ENCODE assay signal across 10 mouse cellular contexts in the genomic region with DNA sequence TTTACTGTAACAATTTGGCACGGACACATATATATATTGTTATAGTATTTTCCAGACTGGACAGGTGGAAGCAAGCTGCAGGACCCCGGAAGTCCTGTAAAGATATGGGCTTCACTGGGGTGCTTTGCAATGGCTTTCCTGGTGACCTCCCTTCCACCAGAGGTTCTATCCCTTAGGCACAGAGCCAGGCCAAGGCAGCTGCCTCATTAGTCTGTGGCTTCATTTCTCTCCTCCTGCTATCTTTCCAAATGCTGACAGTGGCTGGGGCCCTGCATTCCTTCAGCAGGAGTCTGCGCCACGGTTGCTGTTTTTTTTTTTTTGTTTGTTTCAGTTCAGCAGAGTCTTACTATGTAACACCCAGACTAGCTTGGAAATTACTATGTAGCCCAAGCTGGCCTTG. TPM values are rescaled to one million over a fixed set of nuclear protein-coding genes. Genes with fewer than 3 reads are reported as not detected.
DNase-seq lines count a peak whose midpoint lies in the region; ATAC-seq lines count a peak whose summit lies in the region.
"Had no signal": no experiment of that assay in that cellular context is flagged by ENCODE, and none has a peak within 500 bp of the region (broad histone marks: within the 10 kb centered on the region; RNA-seq: fewer than 3 reads in every experiment).

No protein-coding gene starts in this region.

- H3K36me3 ChIP-seq in kidney, embryonic 14.5 days (ENCODE audit: control insufficient read depth, insufficient read depth, low read length) = no peaks in the 10 kb centered on the region
- no peaks in the 10 kb centered on the region for H3K36me3 ChIP-seq in embryonic facial prominence, embryonic 10.5 days (replicated peaks)
- no peaks in the 10 kb centered on the region for H3K36me3 ChIP-seq in hindbrain, embryonic 14.5 days (replicated peaks; ENCODE audit: control insufficient read depth, insufficient read depth)
- no peaks in the 10 kb centered on the region for H3K36me3 ChIP-seq in midbrain, embryonic 14.5 days (ENCODE audit: control insufficient read depth, insufficient read depth, low read length)

- 48% methylated on average over 4 of the region's 4 CpGs for WGBS in kidney, embryonic 14.5 days
- WGBS in embryonic facial prominence, embryonic 10.5 days = 45% methylated on average over 4 of the region's 4 CpGs
- 43% methylated on average over 4 of the region's 4 CpGs for WGBS in hindbrain, embryonic 14.5 days
- 31% methylated on average over 4 of the region's 4 CpGs for WGBS in midbrain, embryonic 14.5 days

- no peak for ATAC-seq in kidney, embryonic 14.5 days (ENCODE audit: low FRiP score, low TSS enrichment)
- ATAC-seq in hindbrain, embryonic 14.5 days (ENCODE audit: low FRiP score) = no peak
- no peak for ATAC-seq in midbrain, embryonic 14.5 days (ENCODE audit: low FRiP score, low TSS enrichment)
- no peak for ATAC-seq in activated CD4-positive, CD25-positive, alpha-beta regulatory T cell, adult 4 months

- peaks cover 20% of the 10 kb centered on the region for H3K4me1 ChIP-seq in kidney, embryonic 14.5 days (ENCODE audit: control insufficient read depth, insufficient read depth, low read length)
- peaks cover 35% of the 10 kb centered on the region for H3K4me1 ChIP-seq in embryonic facial prominence, embryonic 10.5 days
- peaks cover 25% of the 10 kb centered on the region for H3K4me1 ChIP-seq in hindbrain, embryonic 14.5 days (replicated peaks; ENCODE audit: control insufficient read depth, insufficient read depth, low read length)
- H3K4me1 ChIP-seq in midbrain, embryonic 14.5 days (ENCODE audit: control insufficient read depth, insufficient read depth, low read length) = peaks cover 32% of the 10 kb centered on the region

- H3K9me3 ChIP-seq in kidney, embryonic 14.5 days (ENCODE audit: control insufficient read depth, low read length) = no peaks in the 10 kb centered on the region
- H3K9me3 ChIP-seq in embryonic facial prominence, embryonic 10.5 days = no peaks in the 10 kb centered on the region
- H3K9me3 ChIP-seq in hindbrain, embryonic 14.5 days (ENCODE audit: control insufficient read depth, low read length) = no peaks in the 10 kb centered on the region
- H3K9me3 ChIP-seq in midbrain, embryonic 14.5 days (ENCODE audit: control insufficient read depth, low read length) = no peaks in the 10 kb centered on the region

- H3K27ac ChIP-seq in kidney, embryonic 14.5 days (ENCODE audit: low read depth, low read length) = no peak overlapping the region
- no peak overlapping the region for H3K27ac ChIP-seq in embryonic facial prominence, embryonic 10.5 days (replicated peaks)
- H3K27ac ChIP-seq in hindbrain, embryonic 14.5 days = peak overlapping the region; percentile 98
- peak overlapping the region; percentile 97 for H3K27ac ChIP-seq in midbrain, embryonic 14.5 days (replicated peaks; ENCODE audit: low read depth, low read length)

- DNase-seq in kidney, adult 9 months = no peak
- no peak for DNase-seq in embryonic facial prominence, embryonic 10.5 days (ENCODE audit: low spot score)
- DNase-seq in hindbrain, embryonic 14.5 days (ENCODE audit: low spot score) = no peak
- DNase-seq in midbrain, embryonic 14.5 days = no peak
- DNase-seq in ovary, postnatal 36 days (ENCODE audit: low spot score) = no peak
- DNase-seq in layer of hippocampus, adult 9-10 months (ENCODE audit: low spot score) = no peak
- DNase-seq: lung, adult 18-20 months had no signal

- peak overlapping the region; percentile 100 for H3K4me2 ChIP-seq in kidney, embryonic 14.5 days (replicated peaks; ENCODE audit: low read depth, low read length)
- H3K4me2 ChIP-seq in hindbrain, embryonic 14.5 days (replicated peaks) = peak overlapping the region; percentile 87
- H3K4me2 ChIP-seq in midbrain, embryonic 14.5 days (ENCODE audit: low read length) = peak overlapping the region; percentile 68

- peak overlapping the region; percentile 60 for H3K4me3 ChIP-seq in kidney, embryonic 14.5 days (ENCODE audit: low read length)
- peak overlapping the region; percentile 74 for H3K4me3 ChIP-seq in embryonic facial prominence, embryonic 10.5 days
- H3K4me3 ChIP-seq in hindbrain, embryonic 14.5 days (replicated peaks; ENCODE audit: low read length) = peak overlapping the region; percentile 80
- peak overlapping the region; percentile 83 for H3K4me3 ChIP-seq in midbrain, embryonic 14.5 days (replicated peaks; ENCODE audit: low read depth, low read length)

- H3K27me3 ChIP-seq in kidney, embryonic 14.5 days (ENCODE audit: control insufficient read depth, insufficient read depth, low read length) = peaks cover 57% of the 10 kb centered on the region
- H3K27me3 ChIP-seq in embryonic facial prominence, embryonic 10.5 days (replicated peaks; ENCODE audit: low read depth, poor library complexity, severe bottlenecking) = peaks cover 80% of the 10 kb centered on the region
- H3K27me3 ChIP-seq in hindbrain, embryonic 14.5 days (ENCODE audit: control insufficient read depth, insufficient read depth, low read length) = no peaks in the 10 kb centered on the region; the same call in 1 of the 2 replicates
- peaks cover 17% of the 10 kb centered on the region; the same call in 1 of the 2 replicates for H3K27me3 ChIP-seq in midbrain, embryonic 14.5 days (ENCODE audit: control insufficient read depth, insufficient read depth, low read length)

- H3K9ac ChIP-seq in kidney, embryonic 14.5 days (ENCODE audit: low read depth, low read length) = no peak overlapping the region
- H3K9ac ChIP-seq in hindbrain, embryonic 14.5 days = peak overlapping the region; percentile 87
- peak overlapping the region; percentile 84 for H3K9ac ChIP-seq in midbrain, embryonic 14.5 days (replicated peaks; ENCODE audit: low read length)

RNA-seq across cellular contexts. Expression of gene Trim67, which starts 1.1 kb away (rescaled TPM):
- polyA plus RNA-seq in kidney, embryonic 14.5 days (2014; fragmentation: Nextera tagmentation; extraction: Ambion mirVana) = 0.03 TPM in 1 of 2 replicates, not detected in the other
- 0.36 and 0.51 TPM in 2 replicates for polyA plus RNA-seq in embryonic facial prominence, embryonic 10.5 days (2016; fragmentation: Nextera tagmentation; extraction: Ambion mirVana)
- polyA plus RNA-seq in hindbrain, embryonic 14.5 days (2014; fragmentation: Nextera tagmentation; extraction: Ambion mirVana) = 35.8 and 39.4 TPM in 2 replicates
- 31.1 and 31.9 TPM in 2 replicates for polyA plus RNA-seq in midbrain, embryonic 14.5 days (2014; fragmentation: Nextera tagmentation; extraction: Ambion mirVana)
- polyA plus RNA-seq in activated CD4-positive, CD25-positive, alpha-beta regulatory T cell, adult 4 months (2017; shearing (Covaris generic)) = not detected
- polyA plus RNA-seq: spleen, adult 2 months had no signal

RNA-seq across cellular contexts. Expression of gene Fam89a, which starts 40.1 kb away (rescaled TPM):
- polyA plus RNA-seq in kidney, embryonic 14.5 days (2014; fragmentation: Nextera tagmentation; extraction: Ambion mirVana) = 6.2 and 6.8 TPM in 2 replicates
- polyA plus RNA-seq in embryonic facial prominence, embryonic 10.5 days (2016; fragmentation: Nextera tagmentation; extraction: Ambion mirVana) = 6.5 and 7.6 TPM in 2 replicates
- polyA plus RNA-seq in hindbrain, embryonic 14.5 days (2014; fragmentation: Nextera tagmentation; extraction: Ambion mirVana) = 1.0 and 1.2 TPM in 2 replicates
- 0.21 and 0.32 TPM in 2 replicates for polyA plus RNA-seq in midbrain, embryonic 14.5 days (2014; fragmentation: Nextera tagmentation; extraction: Ambion mirVana)
- polyA plus RNA-seq in activated CD4-positive, CD25-positive, alpha-beta regulatory T cell, adult 4 months (2017; shearing (Covaris generic)) = 1 to 10 TPM in 1 of 2 experiments, under 1 TPM in 1; 0.50 to 1.1 TPM

Comparison
In these comparisons a context has a peak if more than half of its experiments do, and no peak if none do; other contexts are left out.
1. H3K27ac ChIP-seq: peak in hindbrain, embryonic 14.5 days (single experiment) and midbrain, embryonic 14.5 days (single experiment); none in kidney, embryonic 14.5 days (single experiment) and embryonic facial prominence, embryonic 10.5 days (single experiment).
2. RNA of gene Trim67, which starts 1.1 kb away (polyA plus RNA-seq): 35.8 to 39.4 TPM in hindbrain, embryonic 14.5 days and 31.1 to 31.9 TPM in midbrain, embryonic 14.5 days; 0.36 to 0.51 TPM in embryonic facial prominence, embryonic 10.5 days, 0.03 TPM in kidney, embryonic 14.5 days and not detected in activated CD4-positive, CD25-positive, alpha-beta regulatory T cell, adult 4 months; every median in the first group is over 10 times any median in the second.
3. Peak in every context shown above with its lines, with median percentiles within 50 percentile points of each other: H3K4me2 ChIP-seq and H3K4me3 ChIP-seq.